Mouse (Mus musculus) left cerebral cortex, adult 2 months (tissue): ENCODE data around the gene Gif. TPM values are rescaled to one million over a fixed set of nuclear protein-coding genes. Genes with fewer than 3 reads are reported as not detected.

Experiments
- DNase-seq, 2 experiments: peaks; one replicate each; pipeline ENCODE4 v3.0.0; 2021 to 2022; ENCODE audit warnings: low spot score in 2 of 2, mixed read lengths in 1 of 2; ENCODE audit errors: extremely low spot score in 1 of 2
- H3K27ac ChIP-seq: fragments of 200-600 bp; 2 replicates; pipeline ENCODE4 v1.8.1; 2022
- H3K4me3 ChIP-seq: fragments of 200-600 bp; 2 replicates; pipeline ENCODE4 v1.8.1; 2022
- CTCF ChIP-seq: fragments of 200-600 bp; IDR thresholded peaks from 2 replicates; pipeline ENCODE4 v1.8.1; 2022; ENCODE audit warnings: antibody characterized with exemption, mild to moderate bottlenecking, moderate library complexity
- intact Hi-C: fragments of 180-260 bp; cut with DNase I; formaldehyde crosslinking; loops from one replicate; pipeline ENCODE4 v1.15.1; 2025
- total RNA-seq, 2 experiments: library from RNA; stranded (reverse); gene quantifications; 2 replicates each; pipeline ENCODE4 v1.2.3; 2021

Gene Gif
- total RNA-seq, 2 experiments from 2014 or later, result not detected

- DNase-seq, result no peak
- TF ChIP-seq CTCF, result no peak
- no peak overlapping the region for H3K27ac ChIP-seq
- intact Hi-C loops, result no loop called here
- H3K4me3 ChIP-seq, result no peak overlapping the region
These were observed 57.1 kb downstream of the Gif start for GRCm38 (mm10) chr19:11804423-11804822.

GRCm38 (mm10) chr19:11807251-11807650 lies 59.9 kb downstream of the Gif start:
- Histone ChIP-seq H3K27ac (no peak overlapping the region), H3K4me3 (no peak overlapping the region)
- intact Hi-C loops, result no loop called here
- no peak for DNase-seq
- no peak for TF ChIP-seq CTCF

- TF ChIP-seq CTCF, result no peak
- intact Hi-C loops, result no loop called here
- Histone ChIP-seq H3K27ac (no peak overlapping the region), H3K4me3 (no peak overlapping the region)
- no peak for DNase-seq
These were observed 60.5 kb downstream of the Gif start for GRCm38 (mm10) chr19:11807822-11808221.

- Histone ChIP-seq H3K4me3 (no peak overlapping the region), H3K27ac (no peak overlapping the region)
- intact Hi-C loops, result no loop called here
- TF ChIP-seq CTCF, result no peak
- no peak for DNase-seq
These were observed 61.1 kb downstream of the Gif start for GRCm38 (mm10) chr19:11808452-11808851.

- Histone ChIP-seq H3K27ac (no peak overlapping the region; the same call in 1 of the 2 replicates), H3K4me3 (no peak overlapping the region)
- intact Hi-C loops, result no loop called here
- no peak for TF ChIP-seq CTCF
- DNase-seq, result no peak
These were observed 62.8 kb downstream of the Gif start for GRCm38 (mm10) chr19:11810003-11810758.

- Histone ChIP-seq H3K4me3 (no peak overlapping the region), H3K27ac (no peak overlapping the region; the same call in 1 of the 2 replicates)
- no peak for TF ChIP-seq CTCF
- intact Hi-C loops, result no loop called here
- DNase-seq, result no peak
These were observed 63.5 kb downstream of the Gif start for GRCm38 (mm10) chr19:11810856-11811255.

GRCm38 (mm10) chr19:11811688-11812365 lies 64.5 kb downstream of the Gif start:
- intact Hi-C loops, result no loop called here
- Histone ChIP-seq H3K27ac (no peak overlapping the region), H3K4me3 (no peak overlapping the region)
- no peak for DNase-seq
- no peak for TF ChIP-seq CTCF

Other genes starting within 250 kb of the Gif start
- 1 to 10 TPM; 1.7 to 2.9 TPM for gene Ms4a6b, start 231.0 kb upstream of the Gif start, total RNA-seq
- not detected for gene Ms4a4d, start 210.8 kb upstream of the Gif start, total RNA-seq
- gene Ms4a6d, start 142.7 kb upstream of the Gif start, total RNA-seq, result 1 to 10 TPM; 1.2 to 1.7 TPM
- not detected for gene Ms4a2, start 123.8 kb upstream of the Gif start, total RNA-seq
- gene Ms4a3, start 106.7 kb upstream of the Gif start, total RNA-seq, result not detected
- gene Oosp2, start 87.0 kb upstream of the Gif start, total RNA-seq, result not detected
- gene Oosp1, start 56.4 kb upstream of the Gif start, total RNA-seq, result not detected
- gene Oosp3, start 50.5 kb upstream of the Gif start, total RNA-seq, result not detected
- 10 to 100 TPM; 36.8 to 37.9 TPM for gene Mrpl16, start 22.8 kb downstream of the Gif start, total RNA-seq
- gene Stx3, start 71.8 kb downstream of the Gif start, total RNA-seq, result 10 to 100 TPM; 30.9 to 31.4 TPM
- gene Olfr1417, start 91.7 kb downstream of the Gif start, total RNA-seq, result not detected
- gene Olfr1418, start 113.5 kb downstream of the Gif start, total RNA-seq, result not detected
- not detected for gene Olfr1419, start 127.6 kb downstream of the Gif start, total RNA-seq
- not detected for gene Olfr1420, start 139.0 kb downstream of the Gif start, total RNA-seq
- gene Patl1, start 164.8 kb downstream of the Gif start, total RNA-seq, result 10 to 100 TPM; 19.7 to 20.4 TPM
- 10 to 100 TPM; 55.6 to 57.0 TPM for gene Osbp, start 218.4 kb downstream of the Gif start, total RNA-seq